Mouse (Mus musculus) ES-CJ7 (cell line): ENCODE results near the gene Gnl3.

Experiments used
- DNase-seq: peaks from one replicate; pipeline ENCODE4 v3.0.0; 2011; ENCODE audit warnings: low read depth, low spot score

Gene Gnl3

DNA sequence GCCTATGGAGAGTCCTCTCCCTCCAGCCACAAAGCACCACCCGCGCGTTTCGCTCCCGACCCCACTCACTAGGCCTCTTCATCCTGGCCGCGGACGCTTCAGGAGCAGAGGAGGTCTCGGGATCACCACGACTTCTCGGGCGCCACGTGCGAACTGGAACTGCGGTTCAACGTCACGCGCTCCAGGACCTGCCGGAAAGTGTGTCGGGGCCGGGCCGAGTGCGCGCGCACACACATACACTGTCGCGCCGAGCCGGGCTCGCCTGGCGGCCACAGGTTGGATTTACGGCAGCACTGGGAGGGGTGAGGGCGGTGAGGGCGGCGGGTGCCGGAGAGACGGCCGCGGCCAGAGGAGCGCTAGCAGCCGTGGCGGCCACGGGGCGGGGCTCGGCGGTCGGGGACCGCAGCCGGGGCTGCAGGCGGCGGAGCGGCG lies at the start of gene Gnl3, which contains the start of gene Pbrm1:
TSS of gene Gnl3 (minus strand) at position 293 of the 432 bp plus-strand sequence.
TSS of gene Pbrm1 (plus strand) at position 279 of the 432 bp plus-strand sequence.
- peak; percentile 97 for DNase-seq

DNA sequence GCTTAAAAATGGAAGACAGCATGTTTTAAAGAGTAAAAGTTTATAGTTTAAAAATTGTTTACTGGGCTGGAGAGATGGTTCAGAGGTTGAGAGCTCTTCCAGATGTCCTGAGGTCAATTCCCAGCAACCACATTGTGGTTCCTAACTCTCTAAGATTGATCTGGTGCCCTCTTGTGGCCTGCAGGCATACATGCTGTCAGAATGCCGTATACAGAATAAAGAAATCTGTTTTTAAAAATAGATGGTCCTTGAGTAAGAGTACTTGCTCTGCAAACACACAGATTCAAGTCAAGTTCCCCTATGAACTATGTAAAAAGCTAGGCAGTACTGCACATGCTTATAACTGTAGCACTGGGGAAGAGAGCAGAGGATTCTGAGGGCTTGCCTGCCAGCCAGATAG lies 43.3 kb upstream of the Gnl3 start:
- DNase-seq: peak; percentile 48

DNA sequence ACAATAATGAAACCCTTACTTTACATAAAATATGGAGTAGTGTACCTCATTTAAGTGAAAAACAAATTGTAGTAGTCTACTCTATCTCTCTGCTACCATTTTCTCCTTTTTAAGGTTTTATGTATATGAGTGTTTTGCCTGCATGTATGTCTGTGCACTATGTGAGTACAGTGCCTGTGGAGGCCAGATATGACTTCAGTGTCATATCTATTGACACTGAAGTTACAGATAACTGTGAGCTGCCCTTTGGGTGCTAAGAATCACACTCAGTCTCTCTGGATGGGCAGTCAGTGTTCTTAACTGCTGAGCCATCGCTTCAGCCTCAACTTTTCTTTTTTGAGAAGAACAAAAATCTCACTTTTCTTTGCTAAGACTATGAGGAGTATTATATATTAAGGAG lies 26.9 kb upstream of the Gnl3 start:
- DNase-seq: no peak

DNA sequence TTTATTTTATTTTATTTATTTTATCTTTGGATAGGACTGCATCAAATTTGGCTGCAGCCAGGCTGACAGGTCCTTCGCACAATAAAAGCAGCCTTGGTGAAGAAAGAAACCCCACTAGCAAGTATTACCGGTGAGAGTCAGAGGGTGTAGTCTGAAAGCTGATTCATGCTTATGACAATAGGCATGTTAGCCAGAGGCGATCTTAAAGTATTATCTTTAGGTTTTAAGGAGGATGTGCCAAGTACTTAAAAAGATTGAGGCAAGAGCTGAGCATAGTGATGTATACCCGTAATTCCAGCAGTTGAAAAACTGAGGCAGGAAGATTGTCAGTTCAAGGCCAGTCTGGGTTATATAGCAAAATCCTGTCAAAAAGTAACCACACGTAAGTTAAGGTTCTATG lies 26.3 kb upstream of the Gnl3 start:
- DNase-seq: no peak

DNA sequence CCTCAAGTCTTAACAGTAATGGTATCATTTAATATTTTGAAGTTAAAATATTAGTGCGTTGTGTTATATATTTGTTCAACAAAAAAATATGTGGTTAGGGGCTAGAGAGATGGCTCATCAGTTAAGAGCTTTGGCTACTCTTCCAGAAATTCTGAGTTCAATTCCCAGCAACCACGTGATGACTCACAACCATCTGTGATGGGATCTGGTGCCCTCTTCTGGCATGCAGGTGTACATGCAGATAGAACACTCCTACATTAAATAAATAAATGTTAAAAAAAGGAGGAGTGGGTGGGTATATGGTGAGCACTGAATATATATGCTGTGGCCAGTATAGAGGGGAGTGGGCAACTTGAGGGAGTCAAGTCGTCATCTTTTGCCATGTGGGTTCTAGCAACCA lies 6.8 kb upstream of the Gnl3 start:
- DNase-seq: peak; percentile 72

DNA sequence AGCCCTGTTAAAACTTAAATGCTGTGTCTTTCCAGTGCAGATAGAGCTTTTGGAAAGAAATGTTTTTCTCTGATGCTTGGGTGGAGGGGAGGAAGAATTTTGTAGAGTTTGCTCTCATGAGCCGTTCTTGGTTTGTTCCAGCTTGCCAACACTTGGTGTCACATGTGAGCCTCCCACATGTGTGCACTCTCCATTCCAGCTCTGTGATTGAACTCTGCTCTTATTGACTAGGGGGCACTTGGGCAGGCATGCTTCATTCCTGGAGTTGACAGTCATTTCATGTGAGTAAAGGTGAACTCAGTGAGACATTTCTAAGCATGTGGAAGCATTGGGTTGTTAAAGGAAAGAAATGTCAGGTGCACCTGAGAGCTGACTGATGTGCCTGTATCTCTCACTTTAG lies 3.6 kb upstream of the Gnl3 start:
- no peak for DNase-seq

DNA sequence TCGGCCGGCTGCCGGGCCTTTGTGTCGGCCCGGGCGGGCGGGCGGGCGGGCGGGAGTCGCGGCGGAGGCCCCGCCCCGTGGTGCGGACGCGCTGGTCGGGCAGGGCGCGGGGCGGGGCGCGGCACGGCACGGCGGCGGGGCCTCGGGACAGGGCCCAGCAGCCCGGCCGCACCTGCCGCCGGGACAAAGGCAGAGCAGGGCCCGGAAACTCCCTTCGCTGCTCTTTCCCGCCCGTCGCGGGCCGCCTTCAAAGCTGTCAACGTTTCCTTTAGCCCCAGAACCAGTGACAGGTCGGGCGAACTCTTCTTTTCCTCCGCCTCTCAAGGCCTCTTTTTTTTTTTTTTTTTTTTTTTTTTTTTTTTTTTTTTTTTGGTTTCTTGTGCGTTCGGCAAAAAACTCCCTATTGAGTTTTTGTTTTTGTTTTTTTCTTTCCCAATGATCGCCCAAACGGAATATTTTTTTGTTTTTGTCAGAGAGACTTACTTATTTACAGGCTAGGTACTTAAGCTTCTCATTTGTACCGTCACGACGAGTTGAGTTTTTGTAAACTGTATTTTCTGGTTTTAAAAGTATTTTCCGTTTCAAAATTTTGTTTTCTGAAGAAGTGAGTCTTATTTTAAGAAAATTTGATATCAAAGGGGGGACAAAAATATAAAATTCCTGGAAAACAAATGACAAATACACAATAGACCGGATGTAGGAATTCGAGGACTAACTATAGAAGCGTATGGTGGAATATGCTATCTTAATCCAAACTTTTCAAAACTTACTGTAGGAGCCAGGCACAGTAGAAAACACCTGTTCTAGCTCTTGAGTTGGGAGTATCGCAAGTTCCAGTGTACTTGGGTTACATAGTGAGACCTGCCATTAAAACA lies 616 bp upstream of the Gnl3 start:
- peak; percentile 57 for DNase-seq

DNA sequence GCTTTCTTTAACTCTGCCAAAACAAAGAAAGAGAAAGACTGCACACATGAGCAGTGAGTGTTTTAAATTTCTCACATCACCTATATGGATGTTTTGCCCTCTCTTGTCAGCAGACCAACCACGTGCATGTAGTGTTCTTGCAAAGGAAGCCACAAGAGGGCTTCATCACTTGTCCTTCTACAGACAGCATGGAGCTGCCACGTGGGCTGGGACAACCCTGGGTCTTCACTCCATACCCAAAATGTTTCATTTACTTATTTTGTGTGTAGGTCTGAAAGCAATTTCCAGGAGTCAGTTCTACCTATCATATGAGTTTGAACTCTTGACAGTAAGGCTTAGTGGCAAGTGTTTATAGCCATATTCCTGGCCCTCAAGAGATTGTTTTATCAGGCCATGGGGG lies 1.1 kb downstream of the Gnl3 start:
- DNase-seq: peak; percentile 77

DNA sequence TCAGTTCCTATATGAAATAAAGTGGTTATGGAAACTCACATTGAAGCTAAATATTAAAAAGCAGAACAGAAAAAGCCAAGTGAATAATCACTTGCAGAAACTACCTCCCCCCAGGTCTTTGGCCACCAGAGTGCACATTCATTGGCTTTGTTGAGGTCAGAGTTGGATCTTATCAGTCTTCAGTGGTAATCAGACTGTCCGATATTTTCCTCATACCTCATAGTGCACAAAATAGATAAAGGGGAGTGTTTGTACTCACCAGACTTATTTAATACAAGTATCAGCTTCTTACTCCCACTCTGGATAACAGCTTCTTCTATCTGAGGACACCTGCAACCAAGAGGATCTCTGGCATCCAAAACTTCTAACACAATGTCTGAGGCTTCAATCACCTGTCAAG lies 2.9 kb downstream of the Gnl3 start:
- DNase-seq: no peak

DNA sequence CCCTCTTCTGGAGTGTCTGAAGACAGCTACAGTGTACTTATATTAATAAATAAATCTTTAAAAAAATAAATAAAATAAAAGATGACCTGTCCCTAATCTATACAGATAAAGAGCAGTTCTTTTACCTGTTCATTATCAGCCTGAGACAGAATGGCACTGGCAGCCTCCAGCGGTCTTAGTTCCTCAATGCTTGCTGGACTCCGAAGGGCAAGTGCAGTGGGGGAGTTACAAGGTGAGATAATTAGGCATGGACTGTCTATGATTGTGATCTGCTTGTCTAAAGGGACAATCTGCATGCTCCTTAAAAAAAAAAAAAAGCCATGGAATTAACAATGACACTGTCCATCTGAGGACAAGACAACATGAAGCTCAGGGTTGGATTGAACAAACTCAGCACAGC lies 5.0 kb downstream of the Gnl3 start:
- DNase-seq: no peak

DNA sequence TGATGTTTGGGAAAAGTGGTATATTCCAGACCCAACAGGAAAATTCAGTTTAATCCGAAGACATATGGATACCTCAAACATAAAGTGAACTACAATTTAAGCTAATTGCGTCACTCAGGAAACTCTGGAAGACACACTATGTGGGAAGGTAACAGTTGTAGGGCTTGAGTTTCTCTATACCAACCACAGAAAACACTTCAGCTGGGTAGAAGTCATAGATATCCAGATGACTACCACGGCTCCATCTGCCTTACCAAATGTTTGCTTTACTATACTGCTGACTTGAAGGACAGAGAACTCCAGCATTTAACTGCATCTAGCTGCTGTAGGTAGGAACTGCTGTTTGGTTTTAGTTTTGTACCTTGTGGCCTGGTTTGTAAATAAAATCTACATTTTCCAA lies 7.4 kb downstream of the Gnl3 start:
- DNase-seq: no peak

DNA sequence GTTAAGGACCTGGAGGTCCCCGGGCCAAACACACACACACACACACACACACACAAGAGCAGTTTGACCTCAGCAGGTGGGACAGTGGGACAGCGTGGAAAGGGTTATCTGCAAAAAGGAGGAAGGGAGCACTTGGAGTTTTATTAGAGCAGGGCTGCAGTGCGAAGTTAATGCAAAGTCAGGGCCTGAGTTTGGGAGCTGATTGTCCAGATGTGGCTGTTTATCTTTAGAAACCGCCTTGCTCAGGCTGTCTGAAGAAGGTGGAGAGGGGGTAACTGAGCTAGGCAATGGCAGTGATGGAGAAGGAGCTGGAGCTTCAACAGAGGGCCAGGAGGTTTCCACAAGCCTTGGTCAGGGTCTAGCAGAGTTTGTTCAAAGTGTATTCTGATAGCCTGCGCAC lies 12.2 kb downstream of the Gnl3 start:
- no peak for DNase-seq

DNA sequence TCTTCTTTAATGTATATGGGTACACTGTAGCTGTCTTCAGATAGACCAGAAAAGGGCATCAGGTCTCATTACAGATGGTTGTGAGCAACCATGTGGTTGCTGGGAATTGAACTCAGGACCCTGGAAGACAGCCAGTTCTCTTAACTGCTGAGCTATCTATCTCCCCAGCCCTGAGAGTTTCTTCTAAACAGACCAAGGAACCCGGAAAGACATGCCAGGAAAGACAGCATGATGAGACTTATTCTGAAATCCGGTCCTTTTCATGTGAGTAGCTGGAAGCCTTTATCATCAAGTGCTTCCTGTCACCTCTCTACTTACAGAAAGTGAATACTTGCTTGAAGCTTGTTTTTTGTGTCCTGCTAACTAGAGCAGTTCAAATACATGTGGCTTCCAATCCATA lies 14.4 kb downstream of the Gnl3 start:
- DNase-seq: no peak

DNA sequence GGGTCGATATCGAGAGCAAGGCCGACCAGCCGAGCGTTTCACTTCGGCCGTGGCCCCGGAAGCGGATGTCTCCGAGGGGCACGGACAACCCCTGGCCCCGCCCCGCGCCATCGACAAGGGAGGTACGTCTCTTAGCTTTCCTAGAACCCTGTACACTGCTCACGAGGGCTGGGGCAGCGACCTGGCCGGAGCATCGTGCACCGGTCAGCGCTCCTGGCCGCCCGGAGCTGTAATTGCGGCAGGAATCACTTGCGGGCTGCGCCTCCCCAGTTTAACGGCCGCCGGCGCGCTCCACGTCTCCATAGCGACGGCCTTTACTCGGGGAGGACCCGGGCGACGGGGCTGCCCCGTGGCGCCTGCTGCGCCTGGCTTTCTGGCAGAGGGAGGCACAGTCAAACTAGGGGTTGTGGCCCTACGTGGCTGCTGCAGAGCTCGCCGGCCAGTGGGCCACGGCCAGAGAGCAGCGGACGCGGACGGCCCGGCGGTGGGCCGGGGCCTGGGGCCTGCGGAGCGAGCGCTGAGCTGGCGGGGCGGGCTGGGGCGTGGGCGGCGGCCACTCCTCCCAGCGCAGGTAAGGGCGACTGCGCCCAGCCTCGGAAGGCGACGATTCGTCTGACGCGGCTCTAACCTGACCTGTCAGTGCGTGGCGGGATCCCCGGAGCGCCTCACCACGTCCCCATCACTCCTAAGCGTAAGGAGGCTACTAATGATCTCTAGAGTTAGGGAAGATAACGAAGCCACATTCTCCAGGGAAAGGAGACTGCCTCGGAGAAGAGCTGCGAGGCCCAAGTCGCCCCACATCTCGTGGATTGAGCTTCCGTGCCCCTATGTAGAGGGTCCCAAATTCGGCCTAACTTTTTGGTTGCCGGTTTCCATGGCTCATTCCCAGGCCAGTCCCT lies 17.4 kb downstream of the Gnl3 start, which contains the start of the genes Glt8d1 and Spcs1:
TSS of gene Glt8d1 (plus strand) at position 94 of the 899 bp plus-strand sequence.
TSS of gene Spcs1 (minus strand) at position 366 of the 899 bp plus-strand sequence.
- peak; percentile 58 for DNase-seq

DNA sequence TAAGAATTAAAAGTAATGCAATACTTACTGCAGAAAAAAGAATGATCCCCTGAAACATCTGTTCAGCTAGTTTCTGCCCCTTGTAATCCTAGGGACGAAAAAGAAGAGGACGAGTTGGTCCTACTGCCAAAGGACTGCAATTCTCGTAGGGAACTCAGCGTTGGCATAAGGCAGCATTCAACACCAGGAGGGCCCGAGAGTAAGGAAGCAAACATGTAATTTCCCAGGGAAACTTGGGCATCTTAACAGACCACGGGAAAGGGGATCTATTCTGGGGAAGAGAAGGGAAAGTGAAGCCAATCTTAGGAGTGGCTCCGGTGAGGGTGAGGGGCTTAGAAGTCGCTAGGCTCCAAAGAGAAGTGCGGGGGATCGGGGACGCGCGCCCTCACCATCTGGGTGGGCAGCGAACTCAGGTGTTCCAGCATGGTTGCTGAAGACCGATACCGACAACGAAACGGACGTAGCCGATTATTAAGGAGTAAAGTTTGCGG lies 18.1 kb downstream of the Gnl3 start:
- DNase-seq: no peak

DNA sequence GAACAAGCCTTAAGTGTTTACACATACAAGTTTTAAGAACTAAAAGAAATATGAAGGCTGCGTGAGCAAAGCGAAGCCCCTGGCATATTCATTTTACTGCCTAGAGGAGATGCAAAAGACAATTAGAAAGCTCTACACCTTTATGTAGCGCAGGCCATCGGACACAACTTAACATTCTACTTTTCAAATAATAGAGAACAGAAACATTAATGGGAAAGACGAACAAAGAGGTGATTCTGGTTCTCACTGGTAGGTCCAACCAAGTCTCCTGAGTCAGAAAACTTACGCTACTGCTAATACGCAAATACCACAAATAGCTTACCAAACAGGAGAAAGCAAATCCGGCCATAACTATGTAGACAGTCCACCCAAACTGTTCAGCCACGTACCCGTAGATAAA lies 18.6 kb downstream of the Gnl3 start:
- no peak for DNase-seq

DNA sequence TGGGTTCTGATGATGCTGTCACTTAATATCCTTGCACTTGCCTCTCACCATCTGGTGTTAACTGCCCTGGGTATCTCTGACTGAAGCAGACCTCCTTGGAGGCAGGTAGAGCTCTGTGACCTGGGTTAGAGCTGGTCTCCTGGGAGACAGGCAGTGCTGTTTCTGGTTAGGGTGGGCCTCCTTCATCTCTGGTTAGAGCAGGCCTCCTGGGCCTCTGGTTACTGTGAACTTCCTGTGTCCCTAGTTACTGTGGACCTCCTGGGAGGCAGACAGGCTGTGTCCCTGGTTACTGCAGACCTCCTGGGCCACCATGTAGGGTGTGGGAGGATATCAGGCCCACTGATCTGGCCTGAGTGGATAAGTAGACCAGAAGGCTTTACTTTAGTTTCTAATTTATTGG lies 22.5 kb downstream of the Gnl3 start:
- DNase-seq: no peak

DNA sequence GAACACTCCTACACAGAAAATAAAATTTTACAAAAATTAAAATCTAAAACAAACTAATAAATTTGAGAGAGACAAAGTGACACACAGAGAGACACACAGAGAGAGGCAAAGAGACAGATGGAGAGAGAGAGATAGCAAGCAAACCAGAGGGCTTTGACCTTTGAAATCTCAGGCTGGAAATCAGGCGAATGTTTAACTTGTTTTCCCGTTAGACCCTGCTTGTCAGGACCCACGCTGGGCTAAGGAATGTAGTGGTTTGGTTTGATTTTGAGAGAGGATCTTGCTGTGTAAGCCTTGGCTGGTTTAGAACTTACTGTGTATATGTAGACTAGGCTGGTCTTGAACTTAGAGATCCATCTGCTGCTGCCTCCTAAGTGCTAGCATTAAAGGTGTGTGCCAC lies 42.7 kb downstream of the Gnl3 start:
- DNase-seq: no peak

DNA sequence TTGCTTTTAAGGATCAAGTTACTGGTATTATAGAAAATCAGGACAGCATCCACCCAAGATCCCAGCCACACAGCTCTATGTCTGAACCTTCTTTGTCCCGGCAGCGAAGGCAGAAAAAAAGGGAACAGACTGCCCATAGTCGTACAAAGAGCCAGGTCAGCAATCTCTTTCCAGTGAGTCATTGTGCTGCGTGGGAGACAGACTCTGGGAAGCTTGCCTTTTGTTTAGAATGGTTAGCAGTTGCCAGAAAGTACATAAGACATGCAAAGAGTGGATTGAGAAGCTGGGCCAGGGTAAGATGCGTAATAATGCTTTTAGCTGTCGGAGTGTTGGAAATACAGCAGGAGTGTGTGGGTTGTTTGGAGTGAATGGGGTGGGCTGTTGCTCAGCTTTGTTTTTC lies 44.7 kb downstream of the Gnl3 start:
- no peak for DNase-seq
